Mouse (Mus musculus): ENCODE data around the gene Itsn2.

DNA sequence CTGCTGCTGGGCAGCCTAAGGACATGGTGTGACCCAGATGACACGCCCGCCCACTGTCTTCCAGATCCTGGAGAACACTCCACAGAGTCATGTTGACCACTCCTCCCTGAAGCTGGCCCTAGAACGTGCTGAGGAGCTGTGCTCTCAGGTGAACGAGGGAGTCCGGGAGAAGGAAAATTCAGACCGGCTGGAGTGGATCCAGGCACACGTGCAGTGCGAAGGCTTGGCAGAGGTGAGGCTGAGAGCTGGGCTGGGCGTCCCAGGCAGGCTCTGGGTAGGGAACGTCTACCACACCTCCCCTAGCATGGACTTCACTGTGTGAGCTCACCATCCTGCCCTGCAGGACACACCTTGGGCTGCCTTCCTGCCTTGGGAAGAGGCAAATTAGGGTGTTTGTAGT is 114.5 kb downstream of the Itsn2 start:
- TF ChIP-seq MYOG (IDR thresholded peaks at IDR 0.05; ENCODE audit: control insufficient read depth in 1 of 3, insufficient read depth in 1 of 3, insufficient read length in 2 of 3, low read depth in 2 of 3) (no peak), TCF3 (IDR thresholded peaks at IDR 0.05; ENCODE audit: insufficient read length, low read depth) (no peak), POLR2A (IDR thresholded peaks at IDR 0.05; ENCODE audit: insufficient read length, low read depth) (no peak), TCF12 (IDR thresholded peaks at IDR 0.05; ENCODE audit: insufficient read depth, poor library complexity, severe bottlenecking) (no peak), E2F4 (IDR thresholded peaks at IDR 0.05; ENCODE audit: insufficient read depth) (no peak), USF1 (IDR thresholded peaks at IDR 0.05; ENCODE audit: low read depth) (no peak), SRF (IDR thresholded peaks at IDR 0.05; ENCODE audit: control insufficient read depth, insufficient read length, low read depth) (no peak), MAX (IDR thresholded peaks at IDR 0.05; ENCODE audit: low read depth) (no peak), REST (IDR thresholded peaks at IDR 0.05; ENCODE audit: insufficient read depth, insufficient read length) (no peak), CEBPB (IDR thresholded peaks at IDR 0.05; ENCODE audit: insufficient read depth, poor library complexity, severe bottlenecking) (no peak)

Data from myocyte (in vitro differentiated cells).